Mouse (Mus musculus) E14TG2a.4 (cell line): ENCODE data around the gene Kif16b.

Experiments used
- CTCF ChIP-seq: conservative IDR thresholded peaks from 2 replicates; pipeline ENCODE4 v1.5.1; 2014; ENCODE audit warnings: low read length
- POU5F1 ChIP-seq: IDR thresholded peaks from 2 replicates; pipeline ENCODE4 v1.6.1; 2014; ENCODE audit warnings: low read length, borderline replicate concordance

GRCm38 (mm10) chr2:142585845-142586244 lies 315.5 kb downstream of the Kif16b start:
- no peak for TF ChIP-seq CTCF
- TF ChIP-seq POU5F1: no peak
